Mouse (Mus musculus): Measurements from ENCODE around the gene Gm10197.

Gene Gm10197

GRCm38 (mm10) chr19:53359160-53360033 lies 12.2 kb downstream of the Gm10197 start:
- no peak for DNase-seq (ENCODE audit: low spot score in 2 of 2)

- no peak for DNase-seq (ENCODE audit: low spot score in 2 of 2)
These were observed 16.5 kb downstream of the Gm10197 start for GRCm38 (mm10) chr19:53355065-53355464.

GRCm38 (mm10) chr19:53354271-53355000 lies 17.1 kb downstream of the Gm10197 start:
- no peak for DNase-seq (ENCODE audit: low spot score in 2 of 2)

- no peak for DNase-seq (ENCODE audit: low spot score in 2 of 2)
These were observed 17.7 kb downstream of the Gm10197 start for GRCm38 (mm10) chr19:53353864-53354263.

- no peak for DNase-seq (ENCODE audit: low spot score in 2 of 2)
These were observed 25.8 kb downstream of the Gm10197 start for GRCm38 (mm10) chr19:53345766-53346165.

- DNase-seq (ENCODE audit: low spot score in 2 of 2): no peak
These were observed 27.5 kb downstream of the Gm10197 start for GRCm38 (mm10) chr19:53344062-53344461.

- no peak for DNase-seq (ENCODE audit: low spot score in 2 of 2)
These were observed 28.2 kb downstream of the Gm10197 start for GRCm38 (mm10) chr19:53343174-53343881.

- no peak for DNase-seq (ENCODE audit: low spot score in 2 of 2)
These were observed 31.1 kb downstream of the Gm10197 start for GRCm38 (mm10) chr19:53340423-53340822.

- DNase-seq (ENCODE audit: low spot score in 2 of 2): no peak
These were observed 36.3 kb downstream of the Gm10197 start for GRCm38 (mm10) chr19:53335241-53335640.

GRCm38 (mm10) chr19:53333730-53334129 lies 37.8 kb downstream of the Gm10197 start:
- DNase-seq (ENCODE audit: low spot score in 2 of 2): no peak

GRCm38 (mm10) chr19:53331882-53332500 lies 39.6 kb downstream of the Gm10197 start:
- DNase-seq (ENCODE audit: low spot score in 2 of 2): no peak

- peak in 1 of 2 experiments; percentile 50 for DNase-seq (ENCODE audit: low spot score in 2 of 2)
These were observed 41.6 kb downstream of the Gm10197 start for GRCm38 (mm10) chr19:53329992-53330381.

- peak; percentile 83 to 86 for DNase-seq (ENCODE audit: low spot score in 2 of 2)
These were observed 42.2 kb downstream of the Gm10197 start for GRCm38 (mm10) chr19:53329221-53329991.

GRCm38 (mm10) chr19:53328116-53328515 lies 43.5 kb downstream of the Gm10197 start:
- no peak for DNase-seq (ENCODE audit: low spot score in 2 of 2)

- DNase-seq (ENCODE audit: low spot score in 2 of 2): peak; percentile 51 to 67
These were observed 45.8 kb downstream of the Gm10197 start for GRCm38 (mm10) chr19:53325578-53326295.

- no peak for DNase-seq (ENCODE audit: low spot score in 2 of 2)
These were observed 46.7 kb downstream of the Gm10197 start for GRCm38 (mm10) chr19:53324866-53325265.

GRCm38 (mm10) chr19:53322438-53323048 lies 49.0 kb downstream of the Gm10197 start:
- no peak for DNase-seq (ENCODE audit: low spot score in 2 of 2)
